Mouse (Mus musculus) intestine, embryonic 16.5 days (tissue): ENCODE measurements around the gene Rasl2-9. TPM values are rescaled to one million over a fixed set of nuclear protein-coding genes. Genes with fewer than 3 reads are reported as not detected.

Experiments
- ATAC-seq: fragments of 200-750 bp; cut with Nextera tagmentation; 2 replicates; pipeline ENCODE4 v1.8.0; 2017; ENCODE audit warnings: moderate TSS enrichment, moderate library complexity
- H3K27ac ChIP-seq: fragments of 300-500 bp; sonication (generic); 2 replicates; pipeline ENCODE4 v1.5.1; 2014; ENCODE audit warnings: mild to moderate bottlenecking, low read length
- H3K27me3 ChIP-seq: fragments of 300-500 bp; sonication (generic); replicated peaks from 2 replicates; pipeline ENCODE4 v1.6.1; 2014; ENCODE audit warnings: low read length, control low read depth, mixed read lengths; ENCODE audit not compliant: control insufficient read depth, insufficient read depth
- H3K36me3 ChIP-seq: fragments of 300-500 bp; sonication (generic); 2 replicates; pipeline ENCODE4 v1.6.1; 2014; ENCODE audit warnings: low read length, control low read depth; ENCODE audit not compliant: control insufficient read depth, insufficient read depth
- H3K4me1 ChIP-seq: fragments of 300-500 bp; sonication (generic); 2 replicates; pipeline ENCODE4 v1.6.1; 2014; ENCODE audit warnings: low read length, control low read depth, mixed read lengths; ENCODE audit not compliant: control insufficient read depth, insufficient read depth
- H3K4me2 ChIP-seq: fragments of 300-500 bp; sonication (generic); 2 replicates; pipeline ENCODE4 v1.6.1; 2014; ENCODE audit warnings: low read depth, low read length, control low read depth
- H3K4me3 ChIP-seq: fragments of 300-500 bp; sonication (generic); 2 replicates; pipeline ENCODE4 v1.5.1; 2014; ENCODE audit warnings: mild to moderate bottlenecking, low read length
- H3K9ac ChIP-seq: fragments of 300-500 bp; sonication (generic); 2 replicates; pipeline ENCODE4 v1.6.1; 2014; ENCODE audit warnings: low read depth, low read length
- H3K9me3 ChIP-seq: fragments of 300-500 bp; sonication (generic); 2 replicates; pipeline ENCODE4 v1.6.1; 2016; ENCODE audit warnings: low read length, control low read depth; ENCODE audit not compliant: control insufficient read depth
- WGBS: fragments of 180-500 bp; shearing (Covaris S2); extraction: QIAGEN DNeasy Blood & Tissue Kit; methylation state at CpG from one replicate; pipeline ENCODE4 v1.1.7; 2014; 5-methylcytosine and 5-hydroxymethylcytosine counted together
- polyA plus RNA-seq: library from polyadenylated mRNA; unstranded; fragments of >200 nt; fragmentation: Nextera tagmentation; extraction: Ambion mirVana; gene quantifications from 2 replicates; pipeline ENCODE4 v1.2.1, GENCODE M21; 2015

Gene Rasl2-9
- polyA plus RNA-seq, 1 experiment from 2014 or later, result 0.67 TPM

- H3K9me3 ChIP-seq, result no peaks in the 10 kb centered on the region
- no peak overlapping the region for H3K4me2 ChIP-seq
- peaks cover 22% of the 10 kb centered on the region for H3K36me3 ChIP-seq
- ATAC-seq, result peak; percentile 36; the same call in 1 of the 2 replicates
- H3K4me1 ChIP-seq, result no peaks in the 10 kb centered on the region
- no peak overlapping the region for H3K9ac ChIP-seq
- no peak overlapping the region for H3K4me3 ChIP-seq
- H3K27ac ChIP-seq, result no peak overlapping the region
- WGBS, result 80% methylated on average over 3 of the region's 3 CpGs
- H3K27me3 ChIP-seq, result no peaks in the 10 kb centered on the region
Measured at GRCm38 (mm10) chr7:5099796-5100195, 26.0 kb downstream of the Rasl2-9 start.

GRCm38 (mm10) chr7:5098769-5099168 is 27.0 kb downstream of the Rasl2-9 start:
- Histone ChIP-seq H3K27ac (no peak overlapping the region), H3K9ac (no peak overlapping the region), H3K9me3 (no peaks in the 10 kb centered on the region), H3K4me3 (no peak overlapping the region), H3K4me1 (no peaks in the 10 kb centered on the region), H3K27me3 (no peaks in the 10 kb centered on the region), H3K4me2 (no peak overlapping the region), H3K36me3 (peaks cover 24% of the 10 kb centered on the region)
- 90% methylated on average over 5 of the region's 5 CpGs for WGBS
- ATAC-seq, result no peak

- Histone ChIP-seq H3K9me3 (no peaks in the 10 kb centered on the region), H3K4me2 (no peak overlapping the region), H3K4me3 (no peak overlapping the region), H3K9ac (no peak overlapping the region), H3K27me3 (no peaks in the 10 kb centered on the region), H3K36me3 (peaks cover 34% of the 10 kb centered on the region), H3K27ac (no peak overlapping the region), H3K4me1 (peaks cover 7% of the 10 kb centered on the region)
- 78% methylated on average over 21 of the region's 21 CpGs for WGBS
- no peak for ATAC-seq
Measured at GRCm38 (mm10) chr7:5092831-5093510, 32.8 kb downstream of the Rasl2-9 start.

- Histone ChIP-seq H3K4me3 (no peak overlapping the region), H3K9ac (no peak overlapping the region), H3K4me1 (peaks cover 7% of the 10 kb centered on the region), H3K9me3 (no peaks in the 10 kb centered on the region), H3K4me2 (no peak overlapping the region), H3K27me3 (no peaks in the 10 kb centered on the region), H3K36me3 (peaks cover 31% of the 10 kb centered on the region), H3K27ac (no peak overlapping the region)
- ATAC-seq, result no peak
- 71% methylated on average over 6 of the region's 6 CpGs for WGBS
Measured at GRCm38 (mm10) chr7:5092381-5092780, 33.4 kb downstream of the Rasl2-9 start.

GRCm38 (mm10) chr7:5091008-5091728 is 34.6 kb downstream of the Rasl2-9 start:
- H3K27me3 ChIP-seq, result no peaks in the 10 kb centered on the region
- no peak overlapping the region for H3K4me3 ChIP-seq
- no peak for ATAC-seq
- no peak overlapping the region for H3K27ac ChIP-seq
- no peak overlapping the region for H3K4me2 ChIP-seq
- no peaks in the 10 kb centered on the region for H3K9me3 ChIP-seq
- no peak overlapping the region for H3K9ac ChIP-seq
- H3K36me3 ChIP-seq, result peaks cover 27% of the 10 kb centered on the region
- peaks cover 10% of the 10 kb centered on the region for H3K4me1 ChIP-seq
- 91% methylated on average over 15 of the region's 15 CpGs for WGBS

- peaks cover 16% of the 10 kb centered on the region for H3K36me3 ChIP-seq
- no peak overlapping the region for H3K27ac ChIP-seq
- no peak overlapping the region for H3K9ac ChIP-seq
- 93% methylated on average over 15 of the region's 15 CpGs for WGBS
- no peak for ATAC-seq
- H3K4me1 ChIP-seq, result peaks cover 10% of the 10 kb centered on the region
- H3K27me3 ChIP-seq, result no peaks in the 10 kb centered on the region
- H3K4me3 ChIP-seq, result no peak overlapping the region
- no peak overlapping the region for H3K4me2 ChIP-seq
- no peaks in the 10 kb centered on the region for H3K9me3 ChIP-seq
Measured at GRCm38 (mm10) chr7:5089853-5090252, 35.9 kb downstream of the Rasl2-9 start.

- H3K9ac ChIP-seq, result no peak overlapping the region
- H3K4me3 ChIP-seq, result no peak overlapping the region
- H3K4me1 ChIP-seq, result peaks cover 9% of the 10 kb centered on the region
- ATAC-seq, result peak; percentile 89
- H3K4me2 ChIP-seq, result no peak overlapping the region
- H3K36me3 ChIP-seq, result peaks cover 9% of the 10 kb centered on the region; the same call in 1 of the 2 replicates
- no peaks in the 10 kb centered on the region for H3K27me3 ChIP-seq
- peak overlapping the region; percentile 82 for H3K27ac ChIP-seq
- 64% methylated on average over 4 of the region's 4 CpGs for WGBS
- no peaks in the 10 kb centered on the region for H3K9me3 ChIP-seq
Measured at GRCm38 (mm10) chr7:5087886-5088285, 37.9 kb downstream of the Rasl2-9 start.

GRCm38 (mm10) chr7:5086921-5087440 is 38.8 kb downstream of the Rasl2-9 start:
- peaks cover 6% of the 10 kb centered on the region; the same call in 1 of the 2 replicates for H3K36me3 ChIP-seq
- peaks cover 9% of the 10 kb centered on the region for H3K4me1 ChIP-seq
- no peak overlapping the region for H3K4me3 ChIP-seq
- 55% methylated on average over 5 of the region's 5 CpGs for WGBS
- H3K27ac ChIP-seq, result peak overlapping the region; percentile 73
- H3K4me2 ChIP-seq, result no peak overlapping the region
- H3K9me3 ChIP-seq, result no peaks in the 10 kb centered on the region
- no peak overlapping the region for H3K9ac ChIP-seq
- no peaks in the 10 kb centered on the region for H3K27me3 ChIP-seq
- ATAC-seq, result no peak

- H3K27ac ChIP-seq, result no peak overlapping the region
- H3K9ac ChIP-seq, result no peak overlapping the region
- H3K27me3 ChIP-seq, result no peaks in the 10 kb centered on the region
- no peak for ATAC-seq
- peaks cover 17% of the 10 kb centered on the region for H3K4me1 ChIP-seq
- WGBS, result 86% methylated on average over 1 of the region's 1 CpGs
- no peak overlapping the region for H3K4me2 ChIP-seq
- no peaks in the 10 kb centered on the region for H3K9me3 ChIP-seq
- 0 out of 2 replicates have a peak, but pooled peaks cover 3% of the 10 kb centered on the region for H3K36me3 ChIP-seq
- no peak overlapping the region for H3K4me3 ChIP-seq
Measured at GRCm38 (mm10) chr7:5085512-5085911, 40.2 kb downstream of the Rasl2-9 start.
